Mouse (Mus musculus) adrenal gland (tissue): ENCODE measurements around the gene Gins2.

Experiments
- intact Hi-C: fragments of 180-260 bp; cut with DNase I; formaldehyde crosslinking; loops from one replicate; pipeline ENCODE4 v1.15.1; 2025

The Gins2 gene

DNA sequence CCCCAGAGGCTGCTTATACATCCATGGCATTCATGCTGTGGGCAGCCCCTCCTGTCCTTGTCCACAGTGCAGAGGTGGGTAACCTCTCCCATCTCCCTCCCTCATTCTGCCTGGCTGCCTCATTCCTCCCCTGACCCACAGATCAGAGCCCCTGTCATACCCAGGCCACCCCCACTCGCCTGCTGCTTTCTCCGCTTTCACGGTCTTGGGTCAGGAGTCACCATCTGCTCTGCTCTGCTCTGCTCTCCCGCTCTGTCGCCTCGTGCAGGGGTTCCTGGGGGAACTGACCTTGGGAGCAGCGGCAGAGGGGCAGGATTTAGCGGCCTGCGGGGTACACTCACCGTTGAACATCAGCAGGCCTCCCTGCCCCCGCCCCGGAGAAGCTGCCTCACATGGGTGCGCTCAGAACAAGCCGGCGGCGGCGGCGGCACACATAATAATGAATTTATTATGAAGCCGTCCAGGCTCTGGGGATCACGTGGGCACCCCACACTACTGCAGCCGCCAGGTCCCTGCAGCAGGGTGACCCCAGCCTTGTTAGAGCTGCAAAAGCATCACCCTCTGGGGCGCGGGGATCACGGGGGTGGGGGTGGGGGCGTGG is 39.7 kb downstream of the Gins2 start:
- intact Hi-C loops = no loop called here

DNA sequence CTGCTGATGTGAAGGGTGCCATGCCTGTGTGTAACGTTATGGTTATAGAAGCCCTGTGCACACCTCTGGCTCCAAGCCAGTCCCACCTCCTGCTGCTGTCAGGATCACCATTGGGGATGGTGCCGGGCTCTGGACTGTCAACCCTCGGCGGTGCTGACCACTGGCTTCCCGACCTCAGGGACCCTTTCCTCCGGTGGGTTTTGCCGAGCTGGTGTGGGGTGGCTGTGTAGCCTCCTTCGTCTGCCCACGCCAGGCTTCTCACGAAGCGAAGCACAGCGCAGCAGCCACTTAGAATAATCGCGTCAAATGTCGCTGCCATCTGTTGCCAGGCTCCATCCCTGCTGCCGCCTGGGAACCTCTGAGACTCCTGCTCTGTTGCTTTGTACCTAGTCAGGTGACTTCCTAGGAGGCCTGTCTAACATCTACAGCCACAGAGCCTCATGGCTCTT is 40.8 kb downstream of the Gins2 start:
- intact Hi-C loops = no loop called here

DNA sequence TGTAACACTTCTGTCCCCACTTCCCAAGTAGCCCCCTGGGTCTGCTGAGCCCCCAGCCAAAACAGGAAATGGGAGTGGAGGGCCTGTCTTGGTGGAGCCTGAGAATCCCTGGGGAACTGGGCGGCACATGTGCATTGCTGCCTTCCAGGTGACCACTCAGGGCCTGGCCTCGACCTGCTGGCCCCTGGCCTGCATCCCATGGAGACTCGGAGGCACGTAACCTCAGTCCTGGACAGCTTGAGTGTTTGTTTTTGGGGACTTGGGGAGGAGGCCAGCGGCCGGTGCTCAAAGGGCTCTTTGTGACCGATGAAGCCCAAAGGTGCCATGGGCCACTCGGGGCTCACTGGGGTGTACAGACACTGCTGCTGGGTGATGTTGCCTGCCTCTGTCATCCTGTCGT is 41.5 kb downstream of the Gins2 start:
- intact Hi-C loops = no loop called here

DNA sequence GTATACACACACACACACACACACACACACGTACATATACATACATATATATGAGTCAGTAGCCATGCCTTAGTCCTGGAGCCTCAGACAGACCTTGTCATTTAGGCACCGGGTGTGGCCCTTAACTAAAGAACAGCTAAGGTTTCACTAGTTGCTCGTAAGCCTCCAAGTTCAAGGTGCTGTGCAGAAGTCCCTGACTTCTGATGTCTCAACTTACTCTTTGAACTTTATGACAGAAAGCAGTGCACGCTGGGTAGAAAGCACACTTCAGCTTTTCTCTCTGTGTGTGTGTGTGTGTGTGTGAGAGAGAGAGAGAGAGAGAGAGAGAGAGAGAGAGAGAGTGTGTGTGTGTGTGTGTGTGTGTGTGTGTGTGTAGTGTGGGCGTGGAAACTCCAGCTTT is 44.9 kb downstream of the Gins2 start:
- intact Hi-C loops = no loop called here

DNA sequence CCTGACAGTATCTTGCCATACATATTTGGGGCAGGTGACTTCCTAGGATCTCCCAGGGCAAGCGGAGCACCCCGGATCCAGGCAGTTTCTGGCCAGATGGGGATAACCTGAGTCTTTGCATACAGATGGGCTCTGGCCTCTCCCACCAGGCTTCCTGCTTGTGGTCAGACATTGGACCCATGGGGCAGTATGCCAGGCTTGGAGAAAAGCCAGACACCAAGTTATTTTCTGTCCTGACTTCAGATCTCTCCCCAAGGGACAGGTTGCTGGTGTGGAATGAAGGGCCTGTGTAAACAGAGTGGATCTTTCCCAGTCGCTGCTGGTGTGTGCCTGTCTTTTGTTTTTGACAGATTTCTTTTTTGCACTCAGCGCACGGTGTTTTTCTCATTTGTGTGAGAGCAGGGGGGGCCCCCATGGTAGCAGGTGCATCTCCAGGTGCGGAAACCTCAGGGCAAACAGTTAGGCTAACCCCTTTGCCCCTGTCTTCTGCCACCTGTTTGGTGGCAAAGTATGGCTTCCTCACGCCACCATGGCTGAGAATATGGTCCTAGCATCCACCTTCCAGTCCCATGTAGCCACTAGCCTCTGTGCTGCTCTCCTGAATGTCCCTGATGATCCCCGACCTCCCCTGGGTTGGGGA is 45.6 kb downstream of the Gins2 start:
- intact Hi-C loops = no loop called here

DNA sequence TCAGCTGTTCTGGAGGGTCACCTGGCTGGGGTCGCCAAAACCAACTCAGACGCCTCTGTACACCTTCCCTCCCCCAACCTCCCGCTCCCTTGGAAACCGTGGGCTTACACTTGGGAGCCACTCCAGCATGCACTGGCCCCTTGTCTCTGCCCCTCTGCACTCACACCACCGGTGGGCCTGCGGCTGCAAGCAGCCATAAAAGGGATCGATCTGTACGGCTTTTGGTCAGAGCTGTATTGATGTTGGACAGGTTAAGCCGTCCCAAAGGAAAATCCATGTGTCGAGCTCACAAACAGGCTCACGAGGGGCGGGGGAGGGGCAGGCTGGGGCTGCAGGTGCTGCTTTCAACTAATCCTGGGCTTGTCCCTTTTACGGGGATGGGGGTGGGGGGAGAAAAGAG is 46.1 kb downstream of the Gins2 start:
- intact Hi-C loops = no loop called here

DNA sequence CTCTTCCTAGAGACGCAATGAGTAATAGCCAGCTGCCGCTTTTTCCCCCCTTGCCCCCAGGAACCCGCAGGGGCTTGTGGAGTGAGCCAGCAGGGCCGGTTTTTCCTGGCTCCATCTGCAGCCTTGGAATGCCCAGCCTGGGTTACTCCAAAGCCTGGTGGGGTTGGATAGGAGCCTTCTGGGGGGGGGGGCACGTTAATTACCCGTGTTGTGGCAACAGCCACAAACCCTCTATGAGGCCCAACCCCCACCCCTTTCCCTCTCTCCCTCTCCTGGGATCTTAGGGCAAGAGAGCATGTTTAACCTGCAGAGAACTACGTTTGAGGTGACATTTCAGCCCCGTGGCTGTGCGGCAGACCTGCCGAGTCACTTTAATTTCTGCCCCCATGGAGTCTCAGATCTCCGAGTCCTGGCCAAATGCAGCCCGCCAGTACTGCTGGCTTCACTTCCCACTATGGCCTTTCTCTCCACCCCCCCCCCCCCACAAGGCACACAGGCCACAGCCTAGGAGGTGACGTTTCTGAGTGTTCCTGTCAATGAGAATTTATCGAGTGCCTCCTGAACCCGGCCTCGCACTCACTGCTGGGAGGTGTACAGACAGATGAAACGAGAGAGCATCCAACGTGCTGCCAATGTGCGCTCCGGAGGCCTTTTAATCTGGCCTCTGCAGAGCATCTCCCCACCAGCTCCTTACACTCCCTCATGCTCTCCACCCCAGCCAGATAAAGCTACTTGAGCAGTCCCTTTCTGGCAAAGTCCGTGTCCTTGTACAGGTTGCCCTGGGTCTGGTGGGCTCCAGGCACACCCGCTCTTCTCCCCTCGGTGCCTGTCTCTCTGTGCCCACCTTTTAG is 49.1 kb downstream of the Gins2 start:
- intact Hi-C loops = loop anchor here (5.0 to 10.0 kb wide), 4 partner anchors 53 to 365 kb away; partner anchors contain the start of gene Fam92b

DNA sequence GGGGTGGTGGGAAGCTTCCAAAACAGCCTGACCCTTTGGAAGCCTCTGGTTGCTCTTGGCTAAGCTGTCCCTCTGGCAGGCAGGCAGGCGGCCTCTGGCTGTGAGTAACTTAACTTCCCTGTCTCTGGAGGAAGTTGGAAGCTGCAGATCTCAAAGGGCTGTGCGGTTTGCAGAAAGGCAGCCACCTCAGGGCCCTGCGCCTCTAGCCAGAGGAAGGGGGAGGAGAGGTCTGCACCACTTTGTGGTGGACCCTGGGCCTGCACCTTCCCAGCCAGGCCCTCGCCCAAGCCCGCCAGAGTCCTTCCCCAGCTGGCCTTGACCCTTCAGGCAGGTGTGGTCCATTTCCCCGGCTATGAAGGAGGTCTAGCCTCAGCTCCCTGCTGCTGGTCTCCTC is 49.7 kb downstream of the Gins2 start:
- intact Hi-C loops = loop anchor here (5.0 to 10.0 kb wide), 4 partner anchors 52 to 365 kb away; partner anchors contain the start of gene Fam92b

DNA sequence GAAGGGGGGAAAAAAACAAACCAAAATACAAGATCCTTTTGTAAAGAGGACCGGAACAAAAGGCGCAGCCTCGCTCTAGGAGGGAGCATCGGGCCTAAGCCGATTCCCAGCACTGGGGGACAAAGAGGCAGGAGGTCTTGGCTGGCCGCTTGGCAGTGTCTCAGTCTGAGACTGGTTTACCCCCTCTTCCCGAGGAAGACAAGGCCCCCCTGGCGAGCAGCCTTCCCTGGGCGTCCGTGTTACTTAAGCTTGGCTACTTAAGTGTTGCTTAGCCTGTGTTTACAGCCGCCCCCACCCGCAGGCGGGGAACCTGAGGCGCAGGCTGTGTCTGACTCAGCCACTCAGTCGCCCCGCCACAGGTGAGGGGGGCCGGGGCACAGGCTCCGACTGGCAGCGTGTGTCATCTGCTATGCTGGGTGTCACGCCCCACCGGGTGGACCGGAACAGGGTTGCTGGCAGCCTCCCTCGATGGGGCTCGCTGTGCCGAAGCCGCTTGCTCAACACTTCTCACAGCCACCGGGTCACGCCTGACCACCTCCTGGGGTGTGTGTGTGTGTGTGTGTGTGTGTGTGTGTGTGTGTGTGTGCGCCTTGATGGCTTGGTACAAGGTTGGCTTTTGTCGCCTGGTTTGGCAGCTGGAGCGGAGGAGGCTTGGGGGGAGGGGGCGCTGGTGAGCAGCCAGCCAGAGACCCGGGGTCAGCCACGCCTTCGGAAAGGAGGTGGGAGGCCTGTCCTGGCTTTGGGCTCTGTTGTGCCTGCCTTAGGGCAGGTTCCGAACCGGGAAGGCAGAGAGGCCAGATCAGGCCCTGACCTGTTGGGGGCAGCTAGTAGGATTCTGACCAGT is 50.5 kb downstream of the Gins2 start:
- intact Hi-C loops = loop anchor here (5.0 to 10.0 kb wide), 4 partner anchors 51 to 364 kb away; partner anchors contain the start of gene Fam92b

DNA sequence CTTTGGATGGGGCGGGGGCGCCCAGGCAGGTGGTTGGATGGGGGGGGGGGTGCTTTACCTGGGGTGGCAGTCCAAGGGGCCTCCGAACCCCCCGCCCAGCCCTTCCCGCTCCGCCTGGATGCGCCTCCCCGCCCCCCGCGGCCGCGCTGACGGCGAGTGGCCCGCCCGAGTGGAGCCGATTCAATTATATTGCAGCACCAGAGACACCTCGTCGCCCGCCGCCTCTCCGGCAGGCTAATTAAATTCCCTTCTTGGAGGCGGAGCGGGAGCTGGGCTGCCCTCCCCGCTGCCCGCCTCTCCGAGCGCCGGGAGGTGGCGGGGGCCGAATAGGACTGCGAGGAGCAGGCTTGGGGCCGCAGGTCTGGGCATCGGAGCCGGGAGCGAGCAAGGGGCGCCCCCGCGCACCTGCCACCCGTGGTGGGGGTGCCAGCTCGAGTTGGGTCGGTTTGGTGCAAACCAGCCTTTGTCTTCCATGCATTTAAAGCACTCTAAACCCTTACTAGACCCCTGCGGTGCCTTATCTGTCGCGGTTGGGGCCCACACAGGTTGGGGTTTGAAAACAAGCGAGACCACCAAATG is 51.2 kb downstream of the Gins2 start:
- intact Hi-C loops = loop anchor here (5.0 to 10.0 kb wide), 4 partner anchors 51 to 363 kb away; partner anchors contain the start of gene Fam92b

DNA sequence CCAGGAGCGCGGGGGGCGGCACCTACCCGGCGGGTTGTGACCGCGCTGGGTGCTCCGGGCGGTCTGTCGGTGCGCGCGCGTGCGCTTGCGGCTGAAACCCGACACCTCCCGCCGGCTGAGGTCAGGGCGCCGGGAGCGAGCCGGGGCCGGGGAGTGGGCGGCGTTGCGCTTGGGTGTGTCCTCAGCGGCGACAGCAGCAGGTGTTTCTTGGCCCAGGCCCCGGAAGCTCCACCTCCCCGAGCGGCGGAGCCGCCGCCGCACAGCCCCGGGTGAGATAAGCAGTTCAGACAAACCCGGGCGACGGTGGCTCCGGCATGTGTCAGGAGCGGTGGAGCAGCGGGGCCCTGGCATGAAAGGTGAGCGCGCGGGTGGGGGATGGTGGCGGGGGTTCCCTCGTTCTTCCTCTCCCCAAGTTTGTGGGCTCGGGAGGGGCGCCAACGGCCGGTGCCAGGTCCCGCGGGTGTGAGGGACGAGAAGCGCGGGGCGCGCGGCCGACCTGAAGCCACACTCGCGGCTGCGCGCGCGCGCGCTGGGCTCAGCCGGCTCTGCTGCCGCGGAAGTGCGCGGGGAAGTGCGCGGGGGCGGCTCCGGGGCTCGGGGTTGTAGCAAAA is 51.8 kb downstream of the Gins2 start:
- intact Hi-C loops = loop anchor here (5.0 to 10.0 kb wide), 4 partner anchors 50 to 363 kb away; partner anchors contain the start of gene Fam92b

DNA sequence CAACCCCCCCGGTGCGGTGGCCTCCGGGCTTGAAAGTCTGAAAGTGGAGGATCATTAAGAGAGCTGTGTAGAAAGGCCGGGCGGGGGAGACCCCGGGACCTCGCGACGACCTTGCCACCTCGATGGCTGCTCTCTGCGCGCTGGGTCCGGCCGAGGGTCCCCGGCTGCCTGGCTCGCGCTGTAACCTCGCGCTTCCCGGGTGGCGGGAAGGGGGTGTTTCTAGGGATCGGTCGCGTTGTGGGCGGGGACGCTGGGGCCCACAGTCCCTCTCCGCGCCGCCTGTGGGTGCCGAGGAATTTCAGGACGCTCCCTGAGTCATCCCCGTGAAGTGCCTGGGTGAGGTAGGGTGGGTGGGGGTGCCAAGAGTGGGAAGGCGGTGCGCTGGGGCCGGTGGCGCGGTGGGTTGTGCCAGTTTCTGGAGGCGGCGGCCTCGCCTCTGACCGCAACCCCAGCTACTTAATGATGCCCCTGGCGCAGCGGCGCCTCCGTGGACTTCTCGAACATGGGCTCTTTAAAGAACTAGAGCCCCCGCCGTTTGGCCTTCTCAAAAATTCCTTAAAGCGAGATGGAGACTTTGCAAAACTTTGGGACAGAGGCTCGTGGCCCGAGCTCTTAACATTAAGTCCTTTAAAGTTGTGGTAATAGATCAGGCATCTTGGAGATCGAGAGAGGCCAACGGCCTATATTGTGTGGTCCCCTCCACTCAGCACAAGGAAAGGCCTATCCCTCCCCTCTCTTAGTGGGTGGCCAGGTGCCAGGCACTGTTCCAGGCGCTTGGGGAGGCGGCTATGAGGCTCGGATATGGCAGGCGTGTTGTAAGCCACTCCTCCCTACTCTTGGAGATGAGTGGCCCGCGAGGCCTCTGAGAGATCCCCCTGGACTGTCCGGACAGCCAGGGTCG is 52.5 kb downstream of the Gins2 start:
- intact Hi-C loops = loop anchor here (5.0 to 10.0 kb wide), 4 partner anchors 49 to 362 kb away; partner anchors contain the start of gene Fam92b

DNA sequence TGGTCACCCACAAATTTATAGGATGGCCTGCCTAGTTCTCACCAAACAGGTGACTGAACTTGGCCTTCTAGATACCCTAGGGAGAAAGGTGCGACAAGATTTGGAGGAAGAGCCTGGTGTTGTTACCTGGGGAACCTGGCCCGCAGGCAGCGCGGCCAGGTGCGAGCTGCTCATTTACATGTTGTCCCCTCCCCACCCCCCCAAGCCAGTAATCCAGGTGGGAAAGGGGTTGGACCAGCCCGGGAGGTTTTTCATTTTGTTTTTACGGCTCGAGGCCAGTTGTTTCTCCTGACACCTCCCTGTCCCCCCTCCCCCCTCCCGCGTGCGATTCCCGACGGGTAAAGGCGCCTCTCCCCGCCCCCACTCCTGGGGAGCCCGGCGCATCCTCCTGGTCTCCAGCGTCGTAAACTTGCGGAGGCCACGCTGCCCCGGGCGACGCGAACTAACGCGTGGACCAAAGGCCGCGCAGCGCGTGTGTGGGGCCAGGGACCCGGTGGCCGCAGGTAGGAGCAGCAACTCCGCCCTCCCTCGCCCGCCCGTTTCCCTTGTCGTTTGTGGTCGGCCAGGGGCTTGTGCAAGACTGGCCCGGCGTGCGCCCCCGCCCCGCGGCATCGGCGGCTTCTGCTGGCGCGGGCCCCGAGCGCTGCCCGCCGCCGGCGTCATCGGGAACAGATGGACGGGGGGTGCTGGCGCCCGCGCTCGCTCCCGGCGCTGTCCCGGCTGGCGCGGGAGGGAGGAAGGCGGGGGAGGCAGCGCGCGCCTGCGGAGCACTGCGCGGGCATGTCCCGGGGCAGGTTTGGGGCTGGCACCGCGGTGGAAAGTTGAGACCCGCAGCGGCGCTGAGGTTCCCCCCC is 53.4 kb downstream of the Gins2 start:
- intact Hi-C loops = loop anchor here (5.0 to 10.0 kb wide), 4 partner anchors 48 to 361 kb away; partner anchors contain the start of gene Fam92b

DNA sequence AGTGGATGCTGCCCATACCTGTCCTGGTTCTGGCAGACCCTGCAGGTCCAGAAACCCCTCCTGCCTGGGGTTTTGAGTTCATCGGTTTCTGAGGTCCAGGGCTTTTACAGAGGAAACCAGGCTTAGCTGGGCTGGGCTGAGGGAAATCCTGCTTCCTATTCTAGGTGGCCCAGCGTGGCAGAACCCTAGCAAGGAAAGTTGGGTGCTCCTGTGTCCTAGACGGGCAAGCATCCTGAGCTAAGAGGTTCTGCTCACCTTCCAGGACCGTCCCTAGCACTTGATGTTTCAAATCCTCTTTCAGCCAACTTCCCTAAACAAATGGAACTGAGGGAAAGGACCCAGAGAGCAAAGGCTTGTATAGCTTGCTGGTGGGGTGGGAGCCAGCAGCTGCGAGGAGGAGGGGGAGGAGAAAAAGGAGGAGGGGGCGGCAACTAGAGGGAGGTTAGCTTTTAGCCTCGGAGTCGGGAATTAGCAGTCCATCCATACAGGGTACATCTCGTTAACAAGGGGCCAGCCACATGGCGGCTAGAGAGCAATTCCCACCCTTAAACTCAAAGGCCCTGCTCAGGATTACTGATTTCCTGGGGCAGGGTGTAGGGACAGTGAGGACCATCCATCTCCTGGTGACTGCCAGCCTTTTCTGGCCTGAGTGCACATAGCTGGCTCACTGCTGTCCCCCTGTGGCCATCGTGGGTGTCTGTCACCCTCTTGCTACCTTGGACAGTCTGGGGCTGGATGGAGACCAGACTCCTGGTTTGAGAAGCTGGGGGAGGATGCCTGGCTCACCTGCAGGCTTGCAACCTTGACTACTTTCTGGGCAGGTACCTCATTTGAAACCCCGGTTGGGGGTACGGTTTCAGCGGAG is 54.4 kb downstream of the Gins2 start:
- intact Hi-C loops = loop anchor here (5.0 to 10.0 kb wide), 4 partner anchors 47 to 360 kb away; partner anchors contain the start of gene Fam92b

DNA sequence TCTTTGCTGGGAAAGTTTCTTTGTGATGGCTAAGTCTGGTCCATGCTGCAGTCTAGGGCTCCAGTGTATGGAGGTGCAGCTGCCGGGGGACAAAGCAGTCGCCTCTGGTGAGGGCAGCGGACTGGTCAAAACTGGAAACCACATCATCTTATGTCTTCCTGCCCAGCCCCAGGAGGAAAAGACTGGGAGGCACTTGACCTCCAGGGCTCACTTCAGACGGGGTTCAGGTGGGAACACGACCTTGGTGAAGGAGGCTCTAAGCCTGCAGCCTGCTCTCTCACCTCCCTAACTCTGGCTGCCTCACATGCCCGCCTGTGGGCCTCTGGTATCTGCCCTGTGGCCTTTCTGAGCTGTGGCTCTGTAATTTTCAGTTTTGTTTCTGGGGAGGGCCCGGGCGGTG is 55.0 kb downstream of the Gins2 start:
- intact Hi-C loops = loop anchor here (10.0 kb wide), 1 partner anchor 359 kb away; the partner anchor contains the start of gene Fam92b

DNA sequence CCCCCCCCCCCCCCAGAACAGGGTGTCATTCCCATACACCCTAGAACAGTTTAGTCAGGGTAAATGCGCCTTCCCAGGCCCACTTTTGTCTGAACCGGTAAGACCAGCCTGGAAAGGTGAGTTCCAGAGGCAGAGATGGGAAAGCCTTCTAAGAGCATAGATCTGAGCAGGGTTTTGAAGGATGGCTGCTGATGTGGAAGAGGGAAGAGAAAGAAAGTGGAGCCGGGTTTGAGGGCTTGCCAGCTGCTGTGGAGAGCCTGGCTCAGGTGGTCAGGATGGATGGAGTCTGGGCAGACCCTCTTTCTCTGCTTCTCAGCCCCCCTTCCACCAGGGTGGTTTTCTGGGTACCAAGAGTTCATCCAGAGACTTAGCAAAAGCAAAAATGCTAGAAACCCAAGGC is 55.7 kb downstream of the Gins2 start:
- intact Hi-C loops = loop anchor here (10.0 kb wide), 1 partner anchor 359 kb away; the partner anchor contains the start of gene Fam92b
